Mouse (Mus musculus) large intestine, adult 2 months (tissue): ENCODE data around the gene Aadacl2. TPM values are rescaled to one million over a fixed set of nuclear protein-coding genes. Genes with fewer than 3 reads are reported as not detected.

Source experiments
- DNase-seq: peaks from one replicate; pipeline ENCODE4 v3.0.0-alpha.2; 2012; ENCODE audit warnings: low read depth, low spot score
- WGBS: fragments of 180-500 bp; shearing (Covaris S2); methylation state at CpG from one replicate; pipeline ENCODE4 v1.1.7; 2018; 5-methylcytosine and 5-hydroxymethylcytosine counted together
- polyA plus RNA-seq: library from polyadenylated mRNA; depleted of rRNA; stranded (reverse); fragments of >200 nt; gene quantifications from 2 replicates; pipeline ENCODE4 v1.2.3, GENCODE M21; 2012; rRNA removed

The Aadacl2 gene
- not detected in 2 replicates for polyA plus RNA-seq

GRCm38 (mm10) chr3:60006443-60006842, at the start of gene Aadacl2:
Aadacl2 (plus strand) TSS chr3:60006743.
- no peak for DNase-seq
- 83% methylated on average over 1 of the region's 1 CpGs for whole genome bisulfite sequencing

- WGBS = 64% methylated on average over 5 of the region's 5 CpGs
Measured at GRCm38 (mm10) chr3:59970891-59971290, 35.7 kb upstream of the Aadacl2 start.

GRCm38 (mm10) chr3:59974591-59974990, 32.0 kb upstream of the Aadacl2 start:
- DNase-seq = no peak

More at GRCm38 (mm10) chr3:59970891-59971290, 35.7 kb upstream of the Aadacl2 start:
- DNase-seq = no peak

- DNase-seq = no peak
Measured at GRCm38 (mm10) chr3:60003622-60004021, 2.9 kb upstream of the Aadacl2 start.

GRCm38 (mm10) chr3:60025417-60025816, 18.9 kb downstream of the Aadacl2 start, which contains the start of gene Aadac:
Aadac (plus strand) TSS chr3:60025717.
- 70% methylated on average over 1 of the region's 1 CpGs for WGBS
- DNase-seq = no peak

GRCm38 (mm10) chr3:60031511-60031910, 25.0 kb downstream of the Aadacl2 start:
- 36% methylated on average over 4 of the region's 4 CpGs for WGBS
- DNase-seq = no peak

GRCm38 (mm10) chr3:60046221-60046913, 39.8 kb downstream of the Aadacl2 start:
- DNase-seq = no peak
- WGBS = 71% methylated on average over 3 of the region's 3 CpGs

GRCm38 (mm10) chr3:60053231-60053927, 46.8 kb downstream of the Aadacl2 start:
- WGBS = 40% methylated on average over 3 of the region's 3 CpGs

GRCm38 (mm10) chr3:60053931-60054330, 47.4 kb downstream of the Aadacl2 start:
- no peak for DNase-seq
- WGBS = 80% methylated on average over 2 of the region's 2 CpGs

More at GRCm38 (mm10) chr3:60053231-60053927, 46.8 kb downstream of the Aadacl2 start:
- no peak for DNase-seq

- WGBS = 25% methylated on average over 3 of the region's 3 CpGs
- no peak for DNase-seq
Measured at GRCm38 (mm10) chr3:60056451-60056850, 49.9 kb downstream of the Aadacl2 start.

GRCm38 (mm10) chr3:60057070-60057808, 50.7 kb downstream of the Aadacl2 start:
- WGBS = 66% methylated on average over 2 of the region's 2 CpGs
- no peak for DNase-seq

- DNase-seq = no peak
- 19% methylated on average over 1 of the region's 1 CpGs for WGBS
Measured at GRCm38 (mm10) chr3:60057809-60058082, 51.2 kb downstream of the Aadacl2 start.

Other genes starting within 250 kb of the Aadacl2 start
- not detected in 2 replicates for gene Gm8298, start 145.7 kb upstream of the Aadacl2 start, polyA plus RNA-seq
- not detected in 2 replicates for gene C130079G13Rik, start 81.5 kb upstream of the Aadacl2 start, polyA plus RNA-seq
- 4.5 and 20.9 TPM in 2 replicates for gene Aadac, start 19.0 kb downstream of the Aadacl2 start, polyA plus RNA-seq
- 1.0 and 1.5 TPM in 2 replicates for gene Sucnr1, start 75.1 kb downstream of the Aadacl2 start, polyA plus RNA-seq